Mouse (Mus musculus) forebrain, embryonic 12.5 days (tissue): ENCODE results near the gene Zbed3. TPM values are rescaled to one million over a fixed set of nuclear protein-coding genes. Genes with fewer than 3 reads are reported as not detected.
"Not testable (repeated sequence)": the region's sequence is repeated elsewhere in the genome, so short reads cannot be mapped to it uniquely, and the experiment has no call there.

Source experiments
- ATAC-seq: fragments of 200-750 bp; cut with Nextera tagmentation; 2 replicates; pipeline ENCODE4 v1.8.0; 2017; ENCODE audit warnings: moderate TSS enrichment; ENCODE audit not compliant: low FRiP score
- H3K27ac ChIP-seq: fragments of 300-500 bp; sonication (generic); 2 replicates; pipeline ENCODE4 v1.5.1; 2016; ENCODE audit warnings: mild to moderate bottlenecking
- H3K27me3 ChIP-seq: fragments of 300-500 bp; sonication (generic); 2 replicates; pipeline ENCODE4 v1.6.1; 2016; ENCODE audit warnings: mild to moderate bottlenecking
- H3K36me3 ChIP-seq: fragments of 300-500 bp; sonication (generic); replicated peaks from 2 replicates; pipeline ENCODE4 v1.6.1; 2016; ENCODE audit warnings: mild to moderate bottlenecking
- H3K4me1 ChIP-seq: fragments of 300-500 bp; sonication (generic); 2 replicates; pipeline ENCODE4 v1.6.1; 2016
- H3K4me2 ChIP-seq: fragments of 300-500 bp; sonication (generic); 2 replicates; pipeline ENCODE4 v1.6.1; 2016; ENCODE audit warnings: mild to moderate bottlenecking, moderate library complexity
- H3K4me3 ChIP-seq: fragments of 300-500 bp; sonication (generic); replicated peaks from 2 replicates; pipeline ENCODE4 v1.5.1; 2016; ENCODE audit warnings: mild to moderate bottlenecking
- H3K9ac ChIP-seq: fragments of 300-500 bp; sonication (generic); 2 replicates; pipeline ENCODE4 v1.6.1; 2016; ENCODE audit warnings: mild to moderate bottlenecking
- H3K9me3 ChIP-seq: fragments of 300-500 bp; sonication (generic); 2 replicates; pipeline ENCODE4 v1.6.1; 2016
- WGBS: fragments of 180-500 bp; shearing (Covaris S2); methylation state at CpG from one replicate; pipeline ENCODE4 v1.1.7; 2016; 5-methylcytosine and 5-hydroxymethylcytosine counted together
- polyA plus RNA-seq: library from polyadenylated mRNA; unstranded; fragments of >200 nt; fragmentation: Nextera tagmentation; extraction: Ambion mirVana; gene quantifications from 2 replicates; pipeline ENCODE4 v1.2.1, GENCODE M21; 2016

Zbed3 gene
- polyA plus RNA-seq, 1 experiment from 2014 or later: 68.1 TPM

DNA sequence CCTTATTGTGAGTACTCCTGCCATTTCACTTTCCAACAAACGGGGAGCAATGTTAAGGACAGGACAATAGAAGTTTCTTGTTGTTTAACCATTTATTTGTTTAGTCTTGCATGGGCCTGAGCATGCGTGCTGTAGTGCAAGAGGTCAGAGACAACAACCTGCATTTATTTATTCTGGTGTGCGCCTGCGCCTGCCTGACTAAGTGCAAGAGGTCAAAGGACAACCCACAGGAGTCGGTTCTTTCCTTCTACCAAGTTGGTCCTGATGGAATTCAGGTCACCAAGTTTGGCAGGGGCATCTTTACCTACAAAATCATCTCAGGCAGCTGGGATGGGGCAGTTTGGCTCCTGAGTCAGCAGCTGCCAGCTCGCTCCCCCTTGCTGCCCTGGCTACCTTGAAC is 22.5 kb downstream of the Zbed3 start:
- Histone ChIP-seq H3K4me2 (no peak overlapping the region), H3K27ac (no peak overlapping the region), H3K9me3 (no peaks in the 10 kb centered on the region), H3K36me3 (peaks cover 15% of the 10 kb centered on the region), H3K9ac (no peak overlapping the region), H3K4me3 (no peak overlapping the region), H3K27me3 (no peaks in the 10 kb centered on the region), H3K4me1 (no peaks in the 10 kb centered on the region)
- WGBS: 79% methylated on average over 6 of the region's 6 CpGs
- no peak for ATAC-seq

DNA sequence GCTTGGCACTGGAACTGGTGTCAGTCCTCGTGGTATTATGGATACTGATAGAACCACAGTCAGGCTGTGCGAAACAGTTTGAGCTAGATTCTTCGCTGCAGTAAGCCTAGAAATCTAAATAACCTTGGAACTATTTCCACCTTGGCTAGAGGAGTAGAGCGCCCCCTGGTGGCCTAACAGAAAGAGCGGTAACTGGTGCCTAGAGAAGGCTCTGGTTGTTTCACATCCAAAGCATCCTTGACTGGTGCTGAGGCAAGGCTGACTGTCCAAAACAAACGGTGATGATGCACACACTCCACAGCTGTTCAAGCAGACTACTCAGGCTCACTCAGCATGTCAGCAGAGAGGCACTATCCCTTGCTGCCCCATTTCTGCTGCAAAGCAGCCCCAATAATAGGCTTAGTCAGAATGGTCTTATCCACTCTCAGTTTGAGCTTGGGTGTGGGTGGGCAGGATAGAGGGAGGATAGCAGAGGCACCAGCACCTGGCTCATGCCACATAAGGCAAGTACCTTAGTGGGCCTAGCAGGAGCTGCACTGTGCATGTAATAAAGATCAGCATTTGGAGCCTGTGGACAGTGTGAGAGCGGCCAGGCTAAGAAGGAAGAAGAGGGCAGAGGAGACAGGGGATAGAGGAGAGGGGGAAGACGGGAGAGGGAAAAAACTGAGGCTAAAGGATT is 23.7 kb downstream of the Zbed3 start:
- no peak overlapping the region for H3K4me3 ChIP-seq
- H3K4me1 ChIP-seq: no peaks in the 10 kb centered on the region
- ATAC-seq: peak; percentile 59
- no peaks in the 10 kb centered on the region for H3K9me3 ChIP-seq
- H3K36me3 ChIP-seq: peaks cover 26% of the 10 kb centered on the region
- H3K27ac ChIP-seq: no peak overlapping the region
- H3K9ac ChIP-seq: no peak overlapping the region
- 37% methylated on average over 8 of the region's 8 CpGs for WGBS
- no peaks in the 10 kb centered on the region for H3K27me3 ChIP-seq
- H3K4me2 ChIP-seq: no peak overlapping the region

DNA sequence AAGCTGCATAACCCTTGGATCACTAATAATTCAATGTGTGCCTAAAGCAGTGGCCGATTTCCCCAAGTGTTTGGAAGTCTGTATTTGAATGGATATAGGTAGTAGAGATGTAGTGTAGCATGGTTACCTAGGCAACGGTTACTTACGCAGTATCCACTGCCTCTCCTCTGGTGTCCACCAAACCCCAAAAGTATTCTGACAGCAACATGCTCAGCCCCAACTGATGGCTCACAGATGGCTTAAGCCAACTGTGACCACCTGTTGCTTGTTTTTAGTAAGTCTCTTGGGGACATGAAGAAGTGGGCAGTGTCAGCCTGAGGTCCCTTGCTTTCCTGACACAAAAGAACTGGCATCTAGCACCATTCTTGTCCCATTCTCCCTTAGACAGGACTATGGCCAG is 25.1 kb downstream of the Zbed3 start:
- WGBS: 96% methylated on average over 3 of the region's 3 CpGs
- H3K4me3 ChIP-seq: no peak overlapping the region
- peaks cover 37% of the 10 kb centered on the region for H3K36me3 ChIP-seq
- no peak for ATAC-seq
- H3K9ac ChIP-seq: no peak overlapping the region
- H3K4me1 ChIP-seq: no peaks in the 10 kb centered on the region
- H3K4me2 ChIP-seq: no peak overlapping the region
- no peaks in the 10 kb centered on the region for H3K9me3 ChIP-seq
- no peak overlapping the region for H3K27ac ChIP-seq
- H3K27me3 ChIP-seq: no peaks in the 10 kb centered on the region

DNA sequence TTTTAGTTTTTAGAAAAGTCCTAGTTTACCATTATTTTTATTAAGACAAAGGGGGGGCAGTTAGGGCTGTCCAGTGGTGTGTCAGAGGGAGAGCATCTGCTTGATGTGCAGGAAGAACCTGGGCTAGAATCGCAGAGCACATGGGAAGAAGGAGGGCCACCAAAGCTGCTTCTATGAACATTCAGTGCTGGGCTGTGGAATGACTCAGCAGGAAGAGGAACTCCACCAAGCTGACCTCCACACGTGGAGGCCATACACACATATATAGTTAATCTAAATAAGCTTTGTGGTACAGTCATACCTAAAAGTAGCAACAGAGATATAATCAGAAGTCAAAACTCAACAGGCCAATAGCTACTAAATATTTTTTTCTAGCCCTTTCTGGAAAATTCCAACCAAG is 34.8 kb downstream of the Zbed3 start:
- no peaks in the 10 kb centered on the region for H3K9me3 ChIP-seq
- H3K27me3 ChIP-seq: no peaks in the 10 kb centered on the region
- H3K36me3 ChIP-seq: peaks cover 90% of the 10 kb centered on the region
- H3K4me3 ChIP-seq: no peak overlapping the region
- H3K4me1 ChIP-seq: no peaks in the 10 kb centered on the region
- ATAC-seq: no peak
- no peak overlapping the region for H3K4me2 ChIP-seq
- 87% methylated on average over 2 of the region's 2 CpGs for WGBS
- H3K9ac ChIP-seq: no peak overlapping the region
- H3K27ac ChIP-seq: no peak overlapping the region

DNA sequence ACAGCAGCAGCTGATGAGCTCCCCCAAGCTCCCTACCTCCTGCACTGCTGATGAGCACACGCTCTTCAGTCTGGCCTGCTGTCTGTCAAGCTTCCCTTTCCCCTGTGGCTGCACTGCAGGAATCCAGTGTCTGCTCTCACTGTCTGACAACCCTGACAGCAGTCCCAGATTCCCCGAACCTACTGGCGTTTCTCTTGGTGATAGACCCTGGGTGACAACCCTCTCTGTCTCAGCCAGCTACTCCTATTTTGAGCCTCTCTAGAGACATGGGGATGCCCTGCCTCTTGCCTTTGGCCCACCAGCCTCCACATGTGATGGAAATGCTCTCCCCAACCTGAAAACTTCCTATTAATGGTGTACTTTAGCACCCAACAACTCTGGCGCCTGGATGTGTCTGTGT is 40.0 kb downstream of the Zbed3 start:
- Histone ChIP-seq H3K4me2 (no peak overlapping the region), H3K4me1 (no peaks in the 10 kb centered on the region), H3K27ac (no peak overlapping the region), H3K36me3 (peaks cover 73% of the 10 kb centered on the region), H3K4me3 (no peak overlapping the region), H3K9me3 (no peaks in the 10 kb centered on the region), H3K9ac (no peak overlapping the region), H3K27me3 (no peaks in the 10 kb centered on the region)
- 90% methylated on average over 4 of the region's 4 CpGs for WGBS
- ATAC-seq: no peak

DNA sequence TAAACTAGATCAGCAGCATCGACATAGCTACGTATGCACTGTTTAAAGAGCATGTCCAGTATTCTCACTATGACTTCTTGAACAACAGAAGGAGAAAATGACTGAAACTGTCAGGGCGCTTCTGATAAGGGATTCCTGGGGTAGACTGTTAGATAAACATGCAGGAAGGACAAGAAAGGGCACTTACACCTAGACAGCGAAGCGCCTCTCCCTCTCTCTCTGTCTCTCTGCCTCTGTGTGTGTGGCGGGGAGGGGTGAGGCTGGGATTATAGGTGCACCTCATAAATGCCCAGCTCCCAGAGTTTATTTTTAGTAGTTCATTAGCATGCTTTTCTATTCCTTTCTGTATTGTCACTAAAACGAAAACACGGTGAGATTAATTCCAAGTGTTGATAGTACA is 42.9 kb downstream of the Zbed3 start:
- no peaks in the 10 kb centered on the region for H3K9me3 ChIP-seq
- no peaks in the 10 kb centered on the region for H3K27me3 ChIP-seq

DNA sequence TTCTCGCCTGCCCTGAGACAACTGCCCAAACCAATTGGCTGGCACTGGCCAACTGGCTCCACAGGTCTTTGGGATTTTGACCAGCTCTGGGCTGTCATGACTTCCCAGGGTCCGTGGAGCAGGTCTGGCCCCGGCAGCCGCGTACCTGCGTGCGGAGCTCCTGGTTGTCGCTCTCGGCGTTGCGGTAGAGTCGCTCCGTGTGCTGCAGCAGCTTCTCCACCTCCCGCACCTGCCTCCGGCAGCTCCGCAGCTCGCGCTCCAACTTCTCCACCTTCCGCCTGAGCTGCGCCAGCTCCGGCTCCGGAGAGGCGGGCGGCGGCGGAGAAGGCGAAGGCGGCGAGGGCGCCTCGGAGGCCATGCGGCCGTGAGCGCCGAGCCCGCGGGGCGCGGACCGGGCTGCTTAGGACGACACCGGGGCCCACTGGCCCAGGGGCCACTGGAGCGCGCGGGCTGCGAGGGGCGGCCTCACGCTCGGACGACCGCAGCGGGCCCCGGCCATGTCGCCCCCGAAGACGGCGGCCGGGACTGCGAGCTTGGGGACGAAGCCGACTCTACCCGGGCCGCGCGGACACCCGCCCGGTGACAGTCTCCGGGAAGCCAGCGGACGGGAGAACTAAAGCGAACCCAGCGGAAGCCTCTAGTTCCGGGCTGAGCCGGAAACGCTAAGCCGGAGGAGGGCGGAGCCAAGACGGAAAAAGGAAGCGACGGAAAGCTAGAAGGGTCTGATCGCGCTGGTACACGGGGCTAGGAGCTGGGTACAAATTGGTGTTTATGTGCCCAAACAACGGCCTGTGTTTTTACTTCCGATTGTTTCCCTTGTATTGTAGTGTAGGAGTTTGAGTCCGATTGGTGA is 51.5 kb downstream of the Zbed3 start, which contains the start of gene Aggf1:
Aggf1 (minus strand) TSS at position 652 of the 853 bp plus-strand sequence.
- H3K4me1 ChIP-seq: peaks cover 14% of the 10 kb centered on the region
- H3K4me3 ChIP-seq: peak within 1 kb of the TSS; percentile 100
- H3K27me3 ChIP-seq: no peaks in the 10 kb centered on the region
- peak within 1 kb of the TSS; percentile 94 for H3K9ac ChIP-seq
- H3K9me3 ChIP-seq: no peaks in the 10 kb centered on the region
- H3K36me3 ChIP-seq: peaks cover 12% of the 10 kb centered on the region
- peak within 1 kb of the TSS; percentile 80 for H3K27ac ChIP-seq
- WGBS: under 1% methylated on average over 82 of the region's 86 CpGs
- peak within 1 kb of the TSS; percentile 78 for H3K4me2 ChIP-seq
- peak; percentile 97 for ATAC-seq

More for the DNA sequence above, 42.9 kb downstream of the Zbed3 start:
- Histone ChIP-seq H3K4me1 (no peaks in the 10 kb centered on the region), H3K4me3 (no peak overlapping the region), H3K9ac (no peak overlapping the region), H3K4me2 (no peak overlapping the region), H3K36me3 (peaks cover 76% of the 10 kb centered on the region), H3K27ac (no peak overlapping the region)
- 92% methylated on average over 8 of the region's 8 CpGs for WGBS
- ATAC-seq: no peak

DNA sequence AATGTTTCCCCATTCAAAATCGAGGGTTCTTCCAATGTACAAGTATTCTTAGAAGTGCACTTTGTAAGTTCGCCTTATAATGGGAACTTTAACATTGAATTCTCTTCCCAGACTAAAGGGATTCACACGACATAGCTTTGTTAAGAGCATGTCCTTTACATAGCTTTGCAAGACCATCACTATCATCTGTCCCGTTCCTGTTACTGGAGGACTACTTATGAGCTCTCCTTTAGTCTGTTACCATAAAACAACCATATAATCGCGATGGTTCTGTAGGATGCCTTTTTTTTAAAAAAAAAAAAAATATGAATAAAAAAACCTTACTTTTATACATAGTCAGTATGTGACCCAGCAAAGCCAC is 52.1 kb downstream of the Zbed3 start:
- Histone ChIP-seq H3K27ac (peak overlapping the region; percentile 80; the same call in 1 of the 2 replicates), H3K36me3 (peaks cover 6% of the 10 kb centered on the region), H3K4me2 (peak overlapping the region; percentile 78), H3K4me1 (peaks cover 14% of the 10 kb centered on the region), H3K4me3 (peak overlapping the region; percentile 100), H3K9me3 (no peaks in the 10 kb centered on the region), H3K27me3 (no peaks in the 10 kb centered on the region), H3K9ac (peak overlapping the region; percentile 94)
- ATAC-seq: peak; percentile 60
- 25% methylated on average over 6 of the region's 6 CpGs for WGBS

DNA sequence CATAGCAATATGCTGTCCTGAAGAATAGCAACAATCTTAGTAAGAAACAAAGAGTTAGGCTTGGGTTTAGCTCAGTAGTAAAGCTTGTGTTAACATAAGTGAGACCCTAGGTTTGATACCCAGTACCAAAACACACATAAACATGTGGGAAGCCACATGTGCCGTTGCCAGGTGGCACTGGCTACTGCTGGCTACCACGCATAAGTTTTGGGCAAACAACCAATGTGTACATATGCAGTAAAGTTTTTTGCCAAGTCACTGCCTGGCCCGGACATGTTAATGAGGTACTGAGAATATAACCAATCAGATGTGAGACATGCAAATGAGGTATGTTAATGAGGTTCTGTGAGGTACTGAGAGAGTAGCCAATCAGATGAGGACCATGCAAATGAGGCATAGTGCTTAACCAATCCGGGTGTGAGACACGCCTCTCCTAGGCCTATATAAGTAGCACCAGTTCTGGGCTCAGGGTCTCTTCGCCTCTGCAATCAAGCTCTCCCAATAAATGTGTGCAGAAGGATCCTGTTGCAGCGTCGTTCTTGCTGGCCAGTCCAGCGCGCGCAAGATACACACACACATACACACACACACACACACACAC is 53.4 kb downstream of the Zbed3 start:
- H3K4me2 ChIP-seq, H3K9me3 ChIP-seq, H3K27ac ChIP-seq, H3K27me3 ChIP-seq, ATAC-seq, H3K4me3 ChIP-seq, H3K36me3 ChIP-seq, H3K9ac ChIP-seq: not testable (repeated sequence)
- WGBS: 96% methylated on average over 11 of the region's 11 CpGs
- H3K4me1 ChIP-seq: peaks cover 14% of the 10 kb centered on the region

DNA sequence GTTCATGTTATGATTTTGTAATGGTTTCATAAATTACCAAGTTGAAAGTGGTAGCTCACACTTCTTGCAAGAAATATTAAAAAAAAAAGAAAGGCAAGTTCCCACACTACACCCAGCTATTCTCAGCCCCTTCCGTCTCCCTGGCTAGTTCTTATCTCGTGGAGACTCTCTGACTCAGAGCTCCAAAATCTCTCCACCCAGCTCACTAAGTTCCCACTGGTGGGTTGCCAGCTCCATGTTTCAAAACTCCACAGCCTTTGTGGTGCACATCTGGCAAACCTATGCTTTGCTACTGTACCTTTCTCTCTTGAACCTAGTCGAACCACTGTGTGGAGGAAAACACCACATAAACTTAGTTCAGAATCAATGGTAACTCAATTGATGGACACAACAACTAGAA is 55.3 kb downstream of the Zbed3 start:
- 83% methylated on average over 3 of the region's 3 CpGs for WGBS
- Histone ChIP-seq H3K4me3 (no peak overlapping the region), H3K36me3 (no peaks in the 10 kb centered on the region), H3K27me3 (no peaks in the 10 kb centered on the region), H3K9me3 (no peaks in the 10 kb centered on the region), H3K27ac (no peak overlapping the region), H3K4me2 (no peak overlapping the region), H3K4me1 (peaks cover 9% of the 10 kb centered on the region), H3K9ac (no peak overlapping the region)
- no peak for ATAC-seq

DNA sequence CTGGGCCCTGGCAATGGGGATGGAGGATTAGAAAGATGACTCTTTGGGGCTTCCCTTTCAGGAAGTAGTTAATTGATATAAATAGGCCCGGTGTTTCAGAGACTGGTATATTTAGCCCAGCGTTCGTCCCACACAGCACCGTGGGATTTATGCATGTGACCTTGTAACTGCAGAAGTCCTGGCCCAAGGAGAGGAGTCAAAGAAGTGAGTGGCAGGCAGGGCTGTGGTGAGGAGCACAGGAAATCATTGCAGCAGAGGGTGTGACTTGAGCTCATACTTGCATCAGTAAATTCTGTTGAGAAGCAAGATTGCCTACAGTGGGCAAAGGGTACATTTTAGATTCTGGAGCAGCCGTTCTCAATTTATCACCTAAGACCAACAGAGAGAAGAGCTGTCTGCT is 59.0 kb downstream of the Zbed3 start:
- Histone ChIP-seq H3K4me3 (no peak overlapping the region), H3K9me3 (no peaks in the 10 kb centered on the region), H3K9ac (no peak overlapping the region), H3K4me2 (no peak overlapping the region), H3K27me3 (no peaks in the 10 kb centered on the region), H3K36me3 (no peaks in the 10 kb centered on the region), H3K4me1 (no peaks in the 10 kb centered on the region), H3K27ac (no peak overlapping the region)
- 91% methylated on average over 5 of the region's 5 CpGs for WGBS
- ATAC-seq: no peak
